Mouse (Mus musculus): Measurements from ENCODE around the gene Osbpl5.

Gene Osbpl5

GRCm38 (mm10) chr7:143756125-143757026 is at the start of gene Osbpl5:
Osbpl5 (minus strand) TSS chr7:143756985.
- DNase-seq (ENCODE audit: low read depth in 2 of 2, low spot score in 2 of 2), result no peak

- DNase-seq (ENCODE audit: low read depth in 2 of 2, low spot score in 2 of 2), result no peak
Measured at GRCm38 (mm10) chr7:143805199-143805624, 48.4 kb upstream of the Osbpl5 start.

- DNase-seq (ENCODE audit: low read depth in 2 of 2, low spot score in 2 of 2), result no peak
Measured at GRCm38 (mm10) chr7:143801195-143802065, 44.6 kb upstream of the Osbpl5 start.

- no peak for DNase-seq (ENCODE audit: low read depth in 2 of 2, low spot score in 2 of 2)
Measured at GRCm38 (mm10) chr7:143800770-143801169, 44.0 kb upstream of the Osbpl5 start.

- DNase-seq (ENCODE audit: low read depth in 2 of 2, low spot score in 2 of 2), result no peak
Measured at GRCm38 (mm10) chr7:143798783-143799182, 42.0 kb upstream of the Osbpl5 start.

- DNase-seq (ENCODE audit: low read depth in 2 of 2, low spot score in 2 of 2), result no peak
Measured at GRCm38 (mm10) chr7:143793121-143793520, 36.3 kb upstream of the Osbpl5 start.

- no peak for DNase-seq (ENCODE audit: low read depth in 2 of 2, low spot score in 2 of 2)
Measured at GRCm38 (mm10) chr7:143792336-143792985, 35.7 kb upstream of the Osbpl5 start.

GRCm38 (mm10) chr7:143783996-143784829 is 27.4 kb upstream of the Osbpl5 start, which contains the start of gene Mrgpre:
Mrgpre (minus strand) TSS chr7:143784500.
- peak in 1 of 2 experiments; percentile 8 for DNase-seq (ENCODE audit: low read depth in 2 of 2, low spot score in 2 of 2)

- no peak for DNase-seq (ENCODE audit: low read depth in 2 of 2, low spot score in 2 of 2)
Measured at GRCm38 (mm10) chr7:143783378-143783995, 26.7 kb upstream of the Osbpl5 start.

- DNase-seq (ENCODE audit: low read depth in 2 of 2, low spot score in 2 of 2), result no peak
Measured at GRCm38 (mm10) chr7:143777375-143777774, 20.6 kb upstream of the Osbpl5 start.

GRCm38 (mm10) chr7:143776137-143776536 is 19.4 kb upstream of the Osbpl5 start:
- DNase-seq (ENCODE audit: low read depth in 2 of 2, low spot score in 2 of 2), result no peak

- DNase-seq (ENCODE audit: low read depth in 2 of 2, low spot score in 2 of 2), result no peak
Measured at GRCm38 (mm10) chr7:143769461-143769860, 12.7 kb upstream of the Osbpl5 start.

GRCm38 (mm10) chr7:143768267-143768666 is 11.5 kb upstream of the Osbpl5 start:
- DNase-seq (ENCODE audit: low read depth in 2 of 2, low spot score in 2 of 2), result no peak

- no peak for DNase-seq (ENCODE audit: low read depth in 2 of 2, low spot score in 2 of 2)
Measured at GRCm38 (mm10) chr7:143766893-143767292, 10.1 kb upstream of the Osbpl5 start, which contains the start of gene Mrgprg. Mrgprg (minus strand) TSS chr7:143766993.

GRCm38 (mm10) chr7:143764876-143765530 is 8.2 kb upstream of the Osbpl5 start:
- no peak for DNase-seq (ENCODE audit: low read depth in 2 of 2, low spot score in 2 of 2)

- no peak for DNase-seq (ENCODE audit: low read depth in 2 of 2, low spot score in 2 of 2)
Measured at GRCm38 (mm10) chr7:143763794-143764193, 7.0 kb upstream of the Osbpl5 start.

GRCm38 (mm10) chr7:143758956-143759355 is 2.2 kb upstream of the Osbpl5 start:
- DNase-seq (ENCODE audit: low read depth in 2 of 2, low spot score in 2 of 2), result no peak

GRCm38 (mm10) chr7:143757696-143758095 is 911 bp upstream of the Osbpl5 start:
- DNase-seq (ENCODE audit: low read depth in 2 of 2, low spot score in 2 of 2), result no peak

- DNase-seq (ENCODE audit: low read depth in 2 of 2, low spot score in 2 of 2), result peak; percentile 66 to 77
Measured at GRCm38 (mm10) chr7:143757027-143757390, 224 bp upstream of the Osbpl5 start.
